Mouse (Mus musculus): Measurements from ENCODE around the gene Unc5a. TPM values are rescaled to one million over a fixed set of nuclear protein-coding genes. Genes with fewer than 3 reads are reported as not detected.

The Unc5a gene
- total and polyA plus RNA-seq, 3 experiments = 0.17 TPM; not detected in 2

DNA sequence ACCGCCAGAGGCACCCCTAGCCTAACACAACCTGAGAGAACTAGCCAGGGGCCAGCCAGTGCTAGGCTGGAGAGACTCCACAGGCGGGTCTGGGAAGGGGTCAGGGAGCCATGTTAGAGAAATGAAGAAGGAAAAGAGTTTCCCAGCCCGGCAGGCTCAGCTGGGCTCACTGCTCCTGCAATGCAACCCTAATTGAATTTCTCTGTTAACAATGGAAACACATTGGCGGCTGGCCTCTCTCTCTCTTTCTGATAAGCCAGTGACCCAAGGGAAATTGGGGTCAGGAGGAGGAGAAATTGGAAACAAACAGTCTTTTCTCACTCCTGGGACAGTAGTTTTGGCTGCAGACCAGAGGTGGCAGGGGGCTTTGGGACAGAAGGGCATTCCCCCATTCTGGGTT, 45.4 kb downstream of the Unc5a start:
- H3K79me2 ChIP-seq (replicated peaks; ENCODE audit: control insufficient read depth, extremely low read depth, insufficient read depth, poor library complexity, severe bottlenecking) = no peaks in the 10 kb centered on the region
- no peaks in the 10 kb centered on the region for H3K4me1 ChIP-seq (ENCODE audit: control insufficient read depth in 1 of 2, insufficient read depth in 2 of 2)
- no peak overlapping the region for H3K4me3 ChIP-seq (replicated peaks in 1 of 3; ENCODE audit: low read depth in 2 of 3, low read length in 2 of 3, poor library complexity in 1 of 3)
- no peak overlapping the region for H3K27ac ChIP-seq (ENCODE audit: insufficient read depth, low read depth)
- H3K27me3 ChIP-seq (replicated peaks) = peaks cover 88% of the 10 kb centered on the region
- H3K9ac ChIP-seq (ENCODE audit: insufficient read depth, low read depth) = no peak overlapping the region
- in situ Hi-C loops (cut with MboI; ENCODE audit: low pct_ligation_motif_present, low pct_unique_long_range_greater_than_20kb, low sequenced_read_pairs) = no loop called here
- H3K9me3 ChIP-seq (replicated peaks; ENCODE audit: low read length) = no peaks in the 10 kb centered on the region
- H3K36me3 ChIP-seq (replicated peaks in 1 of 2; ENCODE audit: control insufficient read depth in 1 of 2, insufficient read depth in 1 of 2, low read length in 1 of 2) = no peaks in the 10 kb centered on the region
- no peak for DNase-seq (ENCODE audit: extremely low read depth)
- TF ChIP-seq MXI1 (IDR thresholded peaks at IDR 0.05; ENCODE audit: low read depth, low read length) (no peak), SMC3 (IDR thresholded peaks at IDR 0.05; ENCODE audit: low read depth, low read length) (no peak), MEF2A (IDR thresholded peaks at IDR 0.05; ENCODE audit: borderline replicate concordance, low read depth, low read length) (no peak), RAD21 (IDR thresholded peaks at IDR 0.05; ENCODE audit: low read depth, low read length) (no peak), IRF4 (IDR thresholded peaks at IDR 0.05; ENCODE audit: low read depth, low read length) (no peak), KAT2A (IDR thresholded peaks at IDR 0.05; ENCODE audit: insufficient replicate concordance, low read length) (no peak), ELF1 (IDR thresholded peaks at IDR 0.05; ENCODE audit: low read depth, low read length) (no peak), MAFK (IDR thresholded peaks at IDR 0.05; ENCODE audit: insufficient replicate concordance, low read length) (no peak), CHD1 (IDR thresholded peaks at IDR 0.05; ENCODE audit: low read depth, low read length) (no peak), CHD2 (IDR thresholded peaks at IDR 0.05; ENCODE audit: low read length) (no peak), MAX (IDR thresholded peaks at IDR 0.05; ENCODE audit: low read length) (no peak), ZMIZ1 (IDR thresholded peaks at IDR 0.05; ENCODE audit: low read depth, low read length) (no peak), PAX5 (IDR thresholded peaks at IDR 0.05; ENCODE audit: low read length) (no peak), JUND (conservative IDR thresholded peaks at IDR 0.05; ENCODE audit: low read depth, low read length) (no peak), E2F4 (IDR thresholded peaks at IDR 0.05; ENCODE audit: insufficient replicate concordance, low read depth, low read length) (no peak), EP300 (IDR thresholded peaks at IDR 0.05; ENCODE audit: low read length) (no peak)
- dilution Hi-C loops (cut with MboI; ENCODE audit: extremely low pct_ligation_motif_present, extremely low pct_unique_long_range_greater_than_20kb, low sequenced_read_pairs) = no loop called here
- no peak overlapping the region for H3K4me2 ChIP-seq (ENCODE audit: insufficient read depth, low read depth, poor library complexity, severe bottlenecking)

DNA sequence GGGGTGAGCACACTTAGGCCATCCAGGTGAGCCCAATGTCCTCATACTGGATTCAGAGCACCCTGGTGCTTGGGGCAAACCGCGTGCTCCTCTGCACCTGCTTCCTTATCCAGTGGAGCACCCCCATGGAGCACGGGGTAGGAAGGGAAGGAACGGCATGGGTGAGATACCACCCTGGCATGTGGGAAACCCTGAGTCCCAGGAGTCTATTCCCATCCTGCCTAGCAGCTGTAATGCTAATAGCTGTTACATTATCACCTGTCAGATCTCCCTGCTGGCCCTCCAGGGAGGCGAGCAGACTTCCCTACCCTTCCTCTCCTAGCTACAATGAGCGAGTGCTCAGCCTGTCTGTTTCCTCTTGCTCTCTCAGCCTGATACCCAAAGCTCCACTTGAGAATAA, 46.0 kb downstream of the Unc5a start:
- H3K9ac ChIP-seq (ENCODE audit: insufficient read depth, low read depth) = no peak overlapping the region
- in situ Hi-C loops (cut with MboI; ENCODE audit: low pct_ligation_motif_present, low pct_unique_long_range_greater_than_20kb, low sequenced_read_pairs) (no loop called here), dilution Hi-C loops (cut with MboI; ENCODE audit: extremely low pct_ligation_motif_present, extremely low pct_unique_long_range_greater_than_20kb, low sequenced_read_pairs) (no loop called here)
- no peaks in the 10 kb centered on the region for H3K9me3 ChIP-seq (replicated peaks; ENCODE audit: low read length)
- no peaks in the 10 kb centered on the region for H3K4me1 ChIP-seq (ENCODE audit: control insufficient read depth in 1 of 2, insufficient read depth in 2 of 2)
- peaks cover 90% of the 10 kb centered on the region for H3K27me3 ChIP-seq (replicated peaks)
- no peak overlapping the region for H3K27ac ChIP-seq (ENCODE audit: insufficient read depth, low read depth)
- no peaks in the 10 kb centered on the region for H3K36me3 ChIP-seq (replicated peaks in 1 of 2; ENCODE audit: control insufficient read depth in 1 of 2, insufficient read depth in 1 of 2, low read length in 1 of 2)
- H3K4me2 ChIP-seq (ENCODE audit: insufficient read depth, low read depth, poor library complexity, severe bottlenecking) = no peak overlapping the region
- no peaks in the 10 kb centered on the region for H3K79me2 ChIP-seq (replicated peaks; ENCODE audit: control insufficient read depth, extremely low read depth, insufficient read depth, poor library complexity, severe bottlenecking)
- DNase-seq (ENCODE audit: extremely low read depth) = no peak
- TF ChIP-seq ZNF384 (IDR thresholded peaks at IDR 0.05; ENCODE audit: low read depth, low read length) = no peak
- no peak for TF ChIP-seq MAZ (IDR thresholded peaks at IDR 0.05; ENCODE audit: low read depth, low read length)
- no peak for TF ChIP-seq SMC3 (IDR thresholded peaks at IDR 0.05; ENCODE audit: low read depth, low read length)
- no peak for TF ChIP-seq RCOR1 (conservative IDR thresholded peaks at IDR 0.05; ENCODE audit: low read depth, low read length)
- no peak for TF ChIP-seq MEF2A (IDR thresholded peaks at IDR 0.05; ENCODE audit: borderline replicate concordance, low read depth, low read length)
- TF ChIP-seq CHD2 (IDR thresholded peaks at IDR 0.05; ENCODE audit: low read length) = no peak
- no peak for TF ChIP-seq TCF12 (IDR thresholded peaks at IDR 0.05; ENCODE audit: low read depth, low read length)
- no peak for TF ChIP-seq ELF1 (IDR thresholded peaks at IDR 0.05; ENCODE audit: low read depth, low read length)
- TF ChIP-seq GABPA (IDR thresholded peaks at IDR 0.05; ENCODE audit: insufficient replicate concordance, low read depth, low read length) = no peak
- no peak for TF ChIP-seq RAD21 (IDR thresholded peaks at IDR 0.05; ENCODE audit: low read depth, low read length)
- no peak for TF ChIP-seq KAT2A (IDR thresholded peaks at IDR 0.05; ENCODE audit: insufficient replicate concordance, low read length)
- no peak for TF ChIP-seq UBTF (IDR thresholded peaks at IDR 0.05; ENCODE audit: low read depth, low read length)
- no peak for TF ChIP-seq HCFC1 (IDR thresholded peaks at IDR 0.05; ENCODE audit: low read depth, low read length)
- TF ChIP-seq MYC (IDR thresholded peaks at IDR 0.05; ENCODE audit: low read depth, low read length) = no peak
- H3K4me3 ChIP-seq (replicated peaks in 1 of 3; ENCODE audit: low read depth in 2 of 3, low read length in 2 of 3, poor library complexity in 1 of 3) = no peak overlapping the region

Data from CH12.LX (cell line).